In the genomic region with DNA sequence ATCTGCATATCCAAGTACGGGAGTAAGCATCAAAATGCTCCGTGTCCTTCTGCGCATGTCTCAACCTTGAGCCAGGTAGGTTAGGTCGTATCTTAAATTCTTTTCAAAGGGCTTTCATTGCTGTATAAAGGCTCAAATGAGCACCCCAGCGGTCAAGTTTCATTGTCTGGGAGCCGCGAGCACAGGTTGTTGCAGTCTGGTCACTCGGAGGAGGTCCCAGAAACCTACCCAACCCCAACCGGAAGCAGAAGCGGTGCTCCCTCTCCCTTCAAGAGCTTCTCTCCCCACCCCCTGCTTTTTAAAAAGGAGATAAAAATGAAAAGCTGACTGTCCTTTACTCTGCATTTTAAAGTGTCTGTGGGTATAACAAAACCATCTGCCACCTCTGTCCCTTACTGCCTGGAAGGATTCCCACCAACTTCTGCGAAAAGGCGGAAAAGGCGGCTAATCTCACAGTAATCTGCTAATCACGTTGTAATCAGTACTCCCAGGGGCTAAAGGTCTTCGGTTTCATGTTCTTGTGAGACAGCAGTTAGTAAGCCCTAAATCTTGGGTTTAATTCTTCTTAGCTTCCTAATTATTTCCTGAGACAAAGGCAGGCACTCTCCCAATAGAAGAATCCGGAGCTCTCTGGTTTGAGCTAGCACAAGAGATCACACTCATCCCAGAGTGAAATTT, we compare ENCODE assay signal across 8 mouse cellular contexts.
DNase-seq lines count a peak whose midpoint lies in the region; ATAC-seq and TF ChIP-seq lines count a peak whose summit lies in the region.

No protein-coding gene starts in this region.

- TF ChIP-seq CTCF in kidney, adult 2 months (conservative IDR thresholded peaks at IDR 0.05; ENCODE audit: insufficient read depth, insufficient read length, low read depth, low read length): no peak

- H3K27me3 ChIP-seq in lung, embryonic 15.5 days: no peaks in the 10 kb centered on the region
- no peaks in the 10 kb centered on the region for H3K27me3 ChIP-seq in embryonic facial prominence, embryonic 12.5 days
- no peaks in the 10 kb centered on the region for H3K27me3 ChIP-seq in kidney, adult 2 months (replicated peaks; ENCODE audit: control insufficient read depth, insufficient read depth, low read length)
- peaks cover 9% of the 10 kb centered on the region for H3K27me3 ChIP-seq in midbrain, embryonic 11.5 days (ENCODE audit: control insufficient read depth, insufficient read depth, low read length)

- DNase-seq in lung, postnatal 4 days: no peak
- peak; percentile 10 for DNase-seq in kidney, adult 2 months
- DNase-seq in midbrain, embryonic 11.5 days (ENCODE audit: low spot score, missing footprints): peak; percentile 88
- no peak for DNase-seq in right cerebral cortex, postnatal 36 days (ENCODE audit: low spot score in 2 of 2)
- DNase-seq in cerebellum, adult 9-11 months: no peak
- no peak for DNase-seq in adrenal gland, adult 18-20 months (ENCODE audit: low spot score in 2 of 2)

- H3K36me3 ChIP-seq in lung, embryonic 15.5 days: no peaks in the 10 kb centered on the region
- H3K36me3 ChIP-seq in embryonic facial prominence, embryonic 12.5 days: no peaks in the 10 kb centered on the region
- H3K36me3 ChIP-seq in kidney, adult 2 months (ENCODE audit: control insufficient read depth, insufficient read depth, low read length): no peaks in the 10 kb centered on the region
- H3K36me3 ChIP-seq in midbrain, embryonic 11.5 days (ENCODE audit: control insufficient read depth, insufficient read depth, low read length): no peaks in the 10 kb centered on the region

- H3K4me1 ChIP-seq in lung, embryonic 15.5 days: 0 out of 2 replicates have a peak, but pooled peaks cover 2% of the 10 kb centered on the region
- no peaks in the 10 kb centered on the region for H3K4me1 ChIP-seq in embryonic facial prominence, embryonic 12.5 days
- peaks cover 3% of the 10 kb centered on the region; the same call in 1 of the 2 replicates for H3K4me1 ChIP-seq in kidney, adult 2 months (ENCODE audit: control insufficient read depth, insufficient read depth, low read length)
- no peaks in the 10 kb centered on the region for H3K4me1 ChIP-seq in midbrain, embryonic 11.5 days (ENCODE audit: control insufficient read depth, insufficient read depth, low read length)

- no peaks in the 10 kb centered on the region for H3K9me3 ChIP-seq in lung, embryonic 15.5 days
- no peaks in the 10 kb centered on the region for H3K9me3 ChIP-seq in embryonic facial prominence, embryonic 12.5 days
- H3K9me3 ChIP-seq in midbrain, embryonic 11.5 days (ENCODE audit: control insufficient read depth, low read length): no peaks in the 10 kb centered on the region

- ATAC-seq in lung, embryonic 15.5 days (ENCODE audit: borderline replicate concordance, extremely low read depth, low FRiP score, low TSS enrichment): no peak
- no peak for ATAC-seq in embryonic facial prominence, embryonic 12.5 days (ENCODE audit: insufficient number of reproducible peaks, insufficient read depth, low FRiP score, low TSS enrichment)
- ATAC-seq in midbrain, embryonic 11.5 days (ENCODE audit: low FRiP score): no peak

- WGBS in lung, embryonic 15.5 days: 35% methylated on average over 16 of the region's 16 CpGs
- WGBS in embryonic facial prominence, embryonic 12.5 days: 20% methylated on average over 16 of the region's 16 CpGs
- 12% methylated on average over 16 of the region's 16 CpGs for WGBS in kidney, adult 2 months
- 17% methylated on average over 16 of the region's 16 CpGs for WGBS in midbrain, embryonic 11.5 days

- peak overlapping the region; percentile 36; the same call in 1 of the 2 replicates for H3K4me2 ChIP-seq in lung, embryonic 15.5 days
- H3K4me2 ChIP-seq in embryonic facial prominence, embryonic 12.5 days (replicated peaks): peak overlapping the region; percentile 40
- H3K4me2 ChIP-seq in midbrain, embryonic 11.5 days: peak overlapping the region; percentile 10

- H3K9ac ChIP-seq in lung, embryonic 15.5 days: no peak overlapping the region
- H3K9ac ChIP-seq in embryonic facial prominence, embryonic 12.5 days: no peak overlapping the region; the same call in 1 of the 2 replicates
- no peak overlapping the region for H3K9ac ChIP-seq in midbrain, embryonic 11.5 days (ENCODE audit: low read length)

- no peak overlapping the region for H3K27ac ChIP-seq in lung, embryonic 15.5 days
- no peak overlapping the region for H3K27ac ChIP-seq in embryonic facial prominence, embryonic 12.5 days
- no peak overlapping the region for H3K27ac ChIP-seq in kidney, adult 2 months (ENCODE audit: insufficient read depth, low read depth, low read length)
- no peak overlapping the region for H3K27ac ChIP-seq in midbrain, embryonic 11.5 days (ENCODE audit: low read depth, low read length)

- no peak overlapping the region for H3K4me3 ChIP-seq in lung, embryonic 15.5 days
- peak overlapping the region; percentile 22 for H3K4me3 ChIP-seq in embryonic facial prominence, embryonic 12.5 days
- peak overlapping the region; percentile 52 for H3K4me3 ChIP-seq in kidney, adult 2 months (ENCODE audit: insufficient read depth, low read depth, low read length)
- no peak overlapping the region; the same call in 1 of the 2 replicates for H3K4me3 ChIP-seq in midbrain, embryonic 11.5 days (ENCODE audit: low read depth, low read length)

- TF ChIP-seq POLR2A in kidney, adult 2 months (IDR thresholded peaks at IDR 0.05; ENCODE audit: low read depth, low read length): no peak

Comparison
In these comparisons a context has a peak if more than half of its experiments do, and no peak if none do; other contexts are left out.
1. H3K4me3 ChIP-seq: peak in embryonic facial prominence, embryonic 12.5 days (single experiment) and kidney, adult 2 months (single experiment); none in lung, embryonic 15.5 days (single experiment) and midbrain, embryonic 11.5 days (single experiment).
2. DNase-seq: peak in kidney, adult 2 months (single experiment) and midbrain, embryonic 11.5 days (single experiment); none in lung, postnatal 4 days (0 of 2), right cerebral cortex, postnatal 36 days (0 of 2), cerebellum, adult 9-11 months (single experiment) and adrenal gland, adult 18-20 months (0 of 2).
3. Peak in every context shown above with its lines, with median percentiles within 50 percentile points of each other: H3K4me2 ChIP-seq.